Mouse (Mus musculus) gastrocnemius, adult 18-20 months (tissue): ENCODE results near the gene St6galnac5. TPM values are rescaled to one million over a fixed set of nuclear protein-coding genes. Genes with fewer than 3 reads are reported as not detected.

ENCODE experiments used
- DNase-seq: peaks from one replicate; pipeline ENCODE4 v3.0.0; 2021; ENCODE audit warnings: low spot score
- total RNA-seq, 2 experiments: library from RNA; stranded (reverse); gene quantifications; 2 replicates each; pipeline ENCODE4 v1.2.3; 2021

The St6galnac5 gene
- total RNA-seq, 2 experiments from 2014 or later: 0.14 to 0.18 TPM

DNA sequence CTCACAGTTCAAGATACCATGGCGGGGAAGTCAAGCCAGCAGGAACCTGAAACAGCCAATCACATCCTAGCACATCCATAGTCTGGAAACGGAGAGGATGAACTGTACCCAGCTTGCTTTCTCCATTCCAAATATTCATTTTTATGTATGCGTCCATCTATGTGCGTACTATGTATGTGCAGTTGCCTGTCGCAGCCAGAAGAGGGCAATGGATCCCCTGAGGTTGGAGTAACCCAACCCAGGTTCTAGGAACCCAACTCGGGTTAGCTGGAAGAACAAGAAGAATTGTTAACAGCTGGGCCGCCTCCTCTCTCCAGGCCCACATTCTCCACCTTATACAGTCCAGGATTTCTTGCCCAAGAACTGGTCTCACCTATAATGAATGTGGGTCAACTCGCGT is 31.1 kb downstream of the St6galnac5 start:
- no peak for DNase-seq

DNA sequence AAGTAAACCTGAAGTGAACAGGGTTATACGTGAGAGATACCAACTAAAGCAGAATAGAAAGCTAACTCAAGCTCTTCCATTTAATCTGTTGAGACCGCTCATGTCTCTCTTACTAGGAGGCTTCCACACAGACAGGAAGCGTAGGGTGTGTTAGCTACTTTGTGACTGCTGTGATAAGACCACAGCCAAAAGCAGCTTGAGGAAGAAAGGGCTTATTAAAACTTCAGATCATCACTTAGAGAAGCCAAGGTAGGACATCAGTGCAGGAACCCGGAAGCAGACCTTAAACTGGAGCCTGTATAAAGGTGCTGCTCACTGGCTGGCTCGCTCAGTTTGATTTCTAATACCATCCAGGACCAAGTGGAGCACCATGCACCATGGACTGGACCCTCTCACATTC is 31.7 kb downstream of the St6galnac5 start:
- DNase-seq: no peak

DNA sequence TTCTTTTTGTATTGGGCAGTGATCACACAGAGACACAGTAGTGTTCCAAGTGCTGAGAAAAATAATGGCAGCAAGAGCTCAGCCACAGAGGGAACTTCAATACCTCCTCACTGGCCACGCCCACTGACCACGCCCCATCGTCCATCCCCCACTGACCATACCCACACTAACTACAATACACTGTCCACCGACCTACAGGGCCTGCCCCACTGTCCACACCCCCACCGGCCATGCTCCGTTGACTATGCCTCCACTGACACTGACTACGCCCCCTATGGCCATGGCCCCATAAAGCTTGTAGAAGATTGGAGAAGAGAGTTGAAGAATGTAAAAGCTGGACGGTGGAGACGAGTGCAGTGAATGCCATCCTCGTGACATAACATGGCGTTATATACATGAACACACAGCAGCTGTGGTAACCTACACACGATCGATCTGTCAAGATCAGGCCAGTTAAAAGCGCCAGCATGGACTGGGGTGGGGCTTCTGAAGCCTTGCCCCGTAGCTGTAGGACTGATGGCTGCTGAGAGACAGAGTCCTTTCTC is 32.7 kb downstream of the St6galnac5 start:
- no peak for DNase-seq

DNA sequence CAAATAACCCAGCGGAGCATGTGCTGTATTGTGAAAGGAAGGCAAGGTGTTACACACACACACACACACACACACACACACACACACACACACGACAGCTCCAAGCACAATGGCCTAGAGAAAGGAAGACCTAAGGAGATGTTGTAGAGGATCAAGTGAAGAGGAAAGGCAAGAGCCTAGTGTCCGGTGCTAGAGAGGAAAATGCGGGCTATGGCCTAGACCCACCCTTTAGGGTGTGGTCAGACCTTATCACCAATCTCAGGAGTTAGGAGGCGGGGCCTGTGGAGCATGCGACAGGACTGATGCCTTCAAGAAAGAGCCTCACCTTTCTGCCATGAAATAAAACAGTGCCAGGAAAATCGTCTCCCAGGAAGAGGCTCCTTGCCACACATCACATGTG is 33.5 kb downstream of the St6galnac5 start:
- no peak for DNase-seq

DNA sequence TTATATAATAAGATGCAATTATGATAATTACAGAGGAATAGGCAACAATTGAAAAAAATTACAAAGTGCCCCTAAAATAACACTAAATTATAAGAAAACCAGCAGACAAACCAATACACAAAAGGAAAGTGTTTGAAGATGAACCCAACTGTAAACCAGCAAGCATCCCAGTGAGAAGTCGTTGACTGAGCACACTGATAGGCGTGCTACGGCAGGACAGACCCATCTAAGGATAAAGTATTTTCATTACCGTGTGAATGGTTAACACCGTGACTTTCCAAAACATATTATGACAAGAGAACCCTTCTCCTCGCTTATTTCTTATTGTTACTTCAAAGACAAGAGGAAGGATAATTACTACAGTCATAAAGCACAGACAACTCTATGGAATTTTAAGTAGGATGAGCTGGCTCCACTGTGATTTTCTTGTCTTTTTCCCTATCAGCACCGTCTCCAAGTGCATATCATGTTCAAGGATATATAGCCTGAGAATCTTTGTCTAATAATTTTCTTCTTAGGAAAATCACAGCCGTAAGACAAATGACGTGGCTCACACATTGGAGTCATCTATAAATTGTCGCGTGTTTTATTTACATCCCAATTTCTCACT is 34.9 kb downstream of the St6galnac5 start:
- DNase-seq: no peak

DNA sequence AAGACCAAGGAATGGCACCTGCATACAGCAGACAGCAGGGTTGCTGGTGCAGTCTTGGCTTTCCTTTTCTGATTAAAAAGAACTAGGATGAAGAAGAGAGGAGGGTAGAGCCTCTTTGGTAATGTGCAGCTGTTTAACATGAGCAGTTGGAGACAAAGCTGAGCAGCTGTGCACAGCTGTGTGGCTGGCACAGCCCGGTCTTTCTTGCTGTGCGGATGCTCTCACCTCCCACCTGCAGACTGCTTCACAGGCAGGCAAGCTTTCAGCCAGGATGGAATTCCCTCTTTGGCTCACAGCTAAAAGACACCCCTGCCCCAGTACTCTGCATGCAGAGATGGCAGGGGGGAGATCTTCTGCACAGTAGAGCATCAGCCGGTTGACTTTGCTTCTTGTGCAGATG is 37.3 kb downstream of the St6galnac5 start:
- DNase-seq: no peak

DNA sequence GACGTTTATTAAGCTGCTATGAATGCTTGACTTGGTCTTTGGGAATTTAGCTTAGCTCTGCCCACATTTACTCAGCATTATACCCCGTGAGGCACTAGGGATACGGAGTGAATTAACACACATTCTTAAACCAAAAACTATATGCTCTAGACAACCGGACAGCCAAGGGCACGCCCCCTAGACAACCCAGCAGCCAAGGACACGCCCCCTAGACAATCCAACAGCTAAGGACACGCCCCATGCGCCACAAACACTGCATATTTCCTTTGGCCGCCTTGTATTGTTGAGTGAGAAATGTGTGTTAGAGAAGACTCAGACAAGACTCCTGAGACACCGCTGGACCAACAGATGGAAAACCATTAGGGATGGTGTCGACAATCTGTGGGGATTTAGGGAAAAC is 39.1 kb downstream of the St6galnac5 start:
- no peak for DNase-seq

DNA sequence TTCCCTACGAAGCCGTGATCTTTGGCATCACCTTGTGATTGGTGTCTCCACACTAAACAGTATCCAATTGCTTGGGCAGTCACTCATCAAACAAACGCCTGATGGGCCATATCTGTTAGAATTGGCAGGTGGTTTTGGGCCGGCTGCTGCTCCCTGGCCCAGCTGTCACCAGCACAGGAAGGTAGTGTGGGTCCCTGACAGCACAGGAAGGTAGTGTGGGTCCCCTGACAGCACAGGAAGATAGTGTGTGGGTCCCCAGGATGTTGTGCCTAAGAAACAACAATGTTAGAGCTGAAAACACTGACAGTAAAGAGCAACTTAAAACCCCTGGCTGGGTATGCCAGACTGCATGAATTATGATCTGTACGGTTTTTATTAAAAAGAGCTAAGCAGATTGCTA is 40.4 kb downstream of the St6galnac5 start:
- no peak for DNase-seq

DNA sequence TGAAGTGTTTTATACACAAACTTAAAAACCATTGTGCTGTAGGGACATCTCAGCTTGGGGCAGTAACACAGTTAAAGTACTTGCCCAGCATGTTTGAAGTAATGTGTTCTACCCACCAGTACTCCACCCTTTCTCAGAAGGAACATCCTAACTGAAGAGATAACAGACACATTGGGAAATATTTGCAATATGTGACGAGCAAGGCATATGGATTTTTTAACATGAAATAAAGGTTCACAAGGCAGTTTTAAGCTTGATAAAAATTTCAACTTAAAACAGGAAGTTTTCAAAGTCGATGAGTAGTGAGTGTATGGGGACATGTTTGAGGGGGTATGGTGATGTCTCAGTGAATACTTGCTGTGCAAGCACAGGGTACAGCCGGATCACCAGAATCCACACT is 45.7 kb downstream of the St6galnac5 start:
- no peak for DNase-seq

DNA sequence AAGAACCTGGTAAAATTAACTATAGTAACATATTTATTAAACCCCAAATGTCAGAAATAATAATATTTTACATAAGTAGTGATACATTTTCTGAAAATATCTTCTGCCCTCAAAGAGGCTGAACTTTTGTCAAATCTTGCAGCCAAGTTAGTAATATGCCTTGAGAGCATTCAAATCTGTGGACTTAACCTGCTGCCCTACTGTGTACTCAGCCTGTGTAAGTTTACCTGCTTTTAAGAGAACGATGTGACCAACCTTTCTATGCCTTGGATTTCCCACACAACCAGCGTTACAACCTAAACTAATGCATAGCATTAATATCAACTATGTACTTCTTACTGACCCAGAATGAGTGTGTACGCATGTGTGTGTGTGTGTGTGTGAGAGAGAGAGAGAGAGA is 48.3 kb downstream of the St6galnac5 start:
- no peak for DNase-seq

DNA sequence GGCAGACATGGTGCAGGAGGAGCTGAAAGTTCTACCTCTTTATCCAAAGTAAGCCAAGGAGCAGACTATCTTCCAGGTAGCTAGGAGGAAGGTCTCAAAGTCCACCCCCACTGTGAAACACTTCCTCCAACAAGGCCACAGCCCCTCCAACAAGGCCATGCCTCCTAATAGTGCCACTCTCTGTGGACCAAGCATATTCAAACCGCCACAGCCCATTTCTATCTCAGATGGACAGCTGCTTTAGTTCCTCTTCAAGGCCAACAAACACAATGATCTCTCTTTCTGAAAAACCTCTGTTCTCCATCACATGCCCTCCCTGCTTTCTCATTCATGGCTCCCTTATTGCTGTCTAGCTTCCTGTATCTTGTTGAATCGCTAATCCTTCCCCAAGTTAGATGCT is 49.5 kb downstream of the St6galnac5 start:
- DNase-seq: no peak

DNA sequence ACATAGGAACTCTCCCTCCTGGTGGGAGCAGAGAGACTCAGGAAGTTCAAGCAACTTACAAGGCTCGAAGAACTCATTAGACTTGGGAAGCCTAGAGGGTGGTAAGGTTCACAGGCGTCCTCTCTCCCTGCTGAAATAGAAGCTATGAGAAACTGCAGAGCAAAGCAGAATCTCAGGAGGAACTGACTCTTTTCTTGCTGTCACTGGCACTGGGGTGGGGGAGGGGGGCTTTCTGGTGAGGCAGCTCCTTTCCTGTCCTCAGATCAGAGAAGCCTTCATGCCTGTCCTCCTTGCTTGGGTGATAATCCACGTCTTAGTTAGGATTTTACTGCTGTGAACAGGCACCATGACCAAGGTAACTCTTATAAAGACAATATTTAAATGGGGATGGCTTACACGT is 50.0 kb downstream of the St6galnac5 start:
- DNase-seq: no peak

DNA sequence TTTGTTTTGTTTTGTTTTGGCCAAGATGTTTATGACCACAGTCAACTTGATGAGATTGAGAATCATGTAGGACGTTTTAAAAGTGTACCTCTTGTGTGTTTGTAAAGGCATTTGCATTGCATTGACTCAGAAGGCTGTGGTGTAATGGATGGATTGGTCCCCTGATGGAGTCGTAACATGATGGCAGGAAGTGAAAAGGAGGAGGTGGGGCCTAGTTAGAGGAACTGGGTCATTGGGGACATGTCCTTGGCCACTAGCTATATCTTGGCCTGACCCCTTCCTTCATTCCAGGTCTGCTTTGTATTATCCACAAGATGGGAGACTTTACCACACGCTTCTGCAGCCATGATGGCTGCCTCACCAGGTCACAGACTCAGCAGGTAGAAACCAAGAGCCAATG is 50.7 kb downstream of the St6galnac5 start:
- no peak for DNase-seq

DNA sequence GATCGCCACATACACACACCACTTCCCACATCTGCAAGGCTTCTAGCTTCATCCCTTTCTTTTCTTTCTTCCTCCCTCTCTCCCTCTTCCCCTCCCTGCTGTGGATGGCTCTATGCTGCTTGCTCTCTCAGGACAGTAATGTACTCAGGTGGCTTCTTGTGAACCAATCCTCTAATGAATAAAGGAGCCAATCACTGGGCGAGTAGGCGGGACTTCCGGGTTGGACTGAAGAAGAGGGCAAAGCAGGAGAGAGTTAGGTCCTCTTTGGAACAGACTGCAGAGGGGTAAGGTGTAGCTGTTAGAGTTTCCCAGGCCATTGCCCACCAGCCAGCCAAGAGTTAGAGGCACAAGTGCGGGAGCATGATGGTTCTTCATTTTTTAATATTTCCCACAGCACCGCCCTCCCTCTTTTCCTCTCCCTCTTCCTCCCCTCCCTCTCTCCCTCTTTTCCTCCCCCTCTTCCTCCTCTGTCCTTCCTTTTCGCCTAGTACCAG is 52.2 kb downstream of the St6galnac5 start:
- no peak for DNase-seq

DNA sequence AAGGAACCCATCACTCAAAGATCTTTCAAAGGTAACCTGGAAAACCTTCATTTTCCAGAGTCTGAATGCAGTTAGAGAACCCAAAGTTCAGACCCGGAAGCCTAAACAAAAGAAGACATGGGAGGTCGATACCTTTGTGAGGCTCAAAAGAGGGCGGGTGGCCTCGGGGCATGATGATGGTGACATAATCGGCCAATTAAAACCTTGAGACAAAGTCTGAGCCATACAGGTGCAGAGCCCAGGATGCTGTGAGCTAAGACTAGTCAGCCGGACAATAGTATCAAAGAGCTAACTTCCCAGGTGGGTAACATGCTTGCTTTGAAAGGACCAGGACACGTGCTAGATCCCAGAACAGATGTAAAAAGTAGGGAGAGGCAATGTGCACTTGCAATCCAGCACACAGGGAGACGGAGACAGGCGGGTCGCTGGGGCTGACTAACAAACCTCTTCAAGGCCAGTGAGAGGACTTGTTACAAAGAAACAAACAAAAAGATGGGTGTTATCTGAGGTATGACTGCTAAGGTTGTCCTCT is 52.7 kb downstream of the St6galnac5 start:
- DNase-seq: no peak

DNA sequence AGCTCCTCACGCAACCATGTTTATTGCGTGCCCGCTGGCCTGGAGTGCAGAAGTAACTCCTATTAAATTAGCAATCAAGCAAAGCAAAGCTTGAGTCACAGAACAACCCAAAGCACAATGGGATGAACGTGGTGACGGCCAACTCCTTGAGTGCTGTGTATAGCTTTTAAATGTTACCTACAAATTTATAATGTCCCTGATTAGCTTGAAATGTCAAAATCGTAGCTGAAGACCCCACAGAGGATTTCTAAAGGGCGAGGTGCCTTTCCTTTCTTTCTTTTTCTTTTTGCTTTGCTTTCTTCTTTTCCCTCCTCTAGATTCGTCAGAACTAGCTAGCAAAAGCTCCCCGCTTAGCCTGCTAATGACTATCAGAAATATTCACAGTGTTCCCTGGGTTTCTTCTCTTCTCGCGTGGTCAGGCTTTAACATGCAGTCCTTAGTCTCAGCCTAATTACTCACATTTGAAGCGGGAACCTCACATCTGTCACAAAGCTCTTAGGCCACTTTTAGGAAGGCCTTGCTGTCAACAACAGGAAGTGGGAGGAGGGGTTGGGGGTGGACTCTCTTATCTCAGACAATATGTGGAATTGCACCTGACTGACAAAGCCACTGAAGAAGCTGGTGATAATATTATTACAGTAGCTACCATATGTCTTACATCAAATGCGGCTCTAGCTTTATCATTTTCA is 53.6 kb downstream of the St6galnac5 start:
- DNase-seq: no peak

DNA sequence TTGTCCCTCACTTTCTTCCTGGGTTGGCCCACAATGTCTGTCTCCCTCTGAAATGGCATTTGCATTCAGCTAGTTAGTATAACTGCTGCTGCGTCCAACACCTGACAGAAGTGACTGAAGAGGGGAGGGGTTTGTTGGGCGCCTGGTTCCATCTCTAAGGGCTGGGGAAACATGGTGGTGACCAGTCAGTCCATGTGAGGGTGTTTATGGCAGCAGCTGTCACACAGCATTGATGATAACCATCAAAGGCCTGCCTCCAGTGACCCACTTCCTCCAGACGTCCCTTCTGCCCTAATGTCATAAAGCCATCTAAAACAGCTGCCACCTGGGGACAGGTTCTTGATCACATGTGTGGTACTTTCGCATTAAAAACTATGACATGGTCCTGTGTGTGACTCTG is 55.9 kb downstream of the St6galnac5 start:
- DNase-seq: no peak

DNA sequence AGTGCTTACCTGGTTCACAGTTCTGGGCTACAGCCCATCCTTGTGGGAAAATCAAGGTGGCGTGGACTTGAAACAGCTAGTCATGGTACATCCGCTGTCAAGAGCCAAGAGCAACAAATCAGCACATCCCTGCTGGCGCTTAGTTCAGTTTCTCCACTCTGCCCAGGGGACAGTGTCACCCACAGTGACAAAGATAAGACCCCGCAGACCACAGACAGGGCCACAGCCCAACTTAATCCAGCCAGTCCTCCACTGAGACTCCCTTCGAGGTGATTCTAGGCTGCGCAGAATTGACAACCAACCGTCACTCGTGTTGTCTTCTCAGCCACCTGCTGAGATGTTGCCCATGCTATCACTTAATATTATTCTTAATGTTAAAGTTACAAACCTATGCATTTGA is 56.7 kb downstream of the St6galnac5 start:
- no peak for DNase-seq

DNA sequence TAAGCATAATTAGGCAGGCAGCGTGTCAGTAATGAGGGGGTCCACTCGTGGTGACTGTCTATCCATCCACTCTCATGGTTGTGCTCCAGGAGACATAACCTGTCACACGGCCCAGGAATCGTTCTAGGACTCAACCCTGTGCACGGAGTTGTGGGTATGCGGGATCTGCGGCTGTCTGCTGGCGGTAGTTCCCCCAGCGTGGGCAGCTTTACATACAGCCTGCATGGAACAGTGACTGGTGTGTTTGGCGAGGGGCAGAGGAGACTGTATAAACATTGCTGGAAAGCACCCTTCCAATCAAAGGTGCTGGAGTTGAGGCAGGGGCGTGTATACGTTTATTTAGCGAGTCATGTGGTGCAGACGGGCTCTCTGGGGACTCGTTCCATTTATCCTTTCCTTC is 58.5 kb downstream of the St6galnac5 start:
- no peak for DNase-seq

DNA sequence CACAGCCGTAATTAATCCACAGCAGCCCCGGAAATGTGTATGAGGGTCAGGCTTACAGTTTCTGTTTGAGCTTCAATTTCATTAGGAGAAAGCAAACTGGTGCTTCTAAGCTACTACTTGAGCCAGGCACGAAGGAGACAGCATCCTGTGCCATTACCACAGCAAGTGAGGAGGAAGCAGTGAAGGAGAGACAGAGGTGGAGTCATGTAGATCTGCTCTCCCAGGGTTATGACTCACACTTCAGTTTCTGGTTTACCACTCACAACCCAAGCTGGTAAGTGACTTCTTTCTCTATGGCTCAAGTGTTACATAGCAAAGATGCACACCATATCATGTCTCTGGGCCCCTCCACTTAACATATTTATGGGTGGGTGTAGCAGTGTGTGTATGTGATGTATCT is 61.7 kb downstream of the St6galnac5 start:
- no peak for DNase-seq

DNA sequence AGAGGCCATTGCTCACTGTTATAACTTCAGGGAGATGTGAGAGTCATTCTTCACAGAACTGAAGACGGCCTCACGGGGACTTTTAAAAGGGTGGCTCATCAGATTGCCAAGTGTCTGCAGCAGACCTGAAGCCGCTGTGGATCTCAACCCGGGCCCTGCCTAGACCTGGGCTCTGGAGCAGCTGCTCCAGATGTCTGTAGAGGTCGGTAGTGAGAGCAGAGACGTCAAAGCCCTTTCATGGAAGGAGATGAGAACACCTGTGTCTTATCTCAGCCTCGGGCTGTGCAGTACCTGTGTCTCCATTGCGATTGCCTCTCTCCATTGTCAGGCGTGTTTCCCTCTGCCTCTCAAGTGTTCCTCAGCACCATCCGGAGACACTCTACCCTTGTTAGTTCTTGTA is 62.9 kb downstream of the St6galnac5 start:
- DNase-seq: no peak

DNA sequence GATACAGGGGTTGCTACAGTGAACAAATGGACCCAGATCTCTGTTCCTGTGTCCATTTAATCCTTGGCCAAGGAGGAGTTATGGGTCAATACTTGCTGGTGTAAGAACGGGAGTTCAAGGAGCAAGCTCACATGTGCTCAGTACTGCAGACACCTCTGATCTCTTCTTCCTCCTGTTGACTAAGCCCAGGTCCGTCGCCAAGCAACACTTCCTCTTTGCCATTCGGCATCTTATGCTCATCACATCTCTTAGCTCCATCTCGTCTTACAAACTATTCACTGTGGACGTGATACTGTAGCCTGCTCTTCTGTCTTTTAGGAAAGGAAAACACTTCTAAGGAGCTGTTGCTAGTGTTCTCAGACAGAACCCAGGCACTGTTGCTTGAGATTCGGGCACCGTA is 64.5 kb downstream of the St6galnac5 start:
- no peak for DNase-seq

DNA sequence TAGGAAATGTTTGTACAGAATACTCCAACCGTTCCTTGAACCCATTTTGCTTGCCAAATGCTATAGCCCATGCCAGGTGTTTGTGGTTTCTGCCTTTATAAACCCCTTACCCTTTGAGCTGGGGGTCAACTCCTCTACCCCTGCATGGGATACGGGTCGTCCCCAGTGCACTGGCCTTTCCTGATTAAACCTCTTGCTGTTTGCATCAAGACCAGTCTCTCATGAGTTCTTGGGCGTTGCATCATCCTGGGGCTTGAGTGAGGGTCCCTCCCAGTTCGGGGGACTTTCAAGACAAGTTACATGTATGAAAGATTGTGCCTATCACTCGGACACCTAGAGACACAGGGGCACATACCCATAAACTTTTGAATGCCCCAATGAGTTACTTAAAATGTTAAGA is 67.7 kb downstream of the St6galnac5 start:
- no peak for DNase-seq
